Mouse (Mus musculus) lung, postnatal 25 days (tissue): ENCODE measurements at regions not wholly inside any gene's neighbourhood (a gene's known extent, or its start where the extent isn't known, plus 50 kb on each side); places are given as distances from the start of the nearest gene placed in this dataset.

Source experiments
- DNase-seq: peaks from one replicate; pipeline ENCODE4 v3.0.0; 2022; ENCODE audit warnings: low spot score

DNA sequence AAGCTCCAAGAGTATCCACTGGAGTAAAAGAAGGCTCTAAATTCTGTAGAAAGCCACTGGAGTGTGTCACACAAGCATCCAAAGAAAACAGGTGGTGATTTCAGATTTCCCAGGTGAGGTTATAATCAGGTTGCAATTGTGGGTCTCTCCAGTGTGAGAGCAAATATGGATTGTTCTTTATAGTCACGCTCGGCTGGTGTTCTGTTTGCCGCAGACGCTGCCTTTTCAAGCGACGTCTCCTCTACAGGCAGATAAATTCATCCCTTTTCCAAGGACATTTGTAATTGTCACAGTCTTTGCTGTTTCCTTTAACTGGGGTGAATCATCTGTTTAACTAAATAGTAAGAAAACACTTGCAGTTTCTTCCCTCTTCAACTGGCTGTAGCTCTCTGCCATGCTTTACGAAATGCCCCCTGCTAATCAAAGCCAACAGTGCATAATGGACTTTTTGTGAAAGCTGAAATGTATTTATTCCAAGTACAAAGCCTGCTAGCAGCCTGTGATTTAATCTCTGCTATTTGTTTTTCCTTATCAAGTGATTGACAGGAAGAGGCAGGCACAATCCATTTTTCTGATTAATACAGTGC, 502.4 kb downstream of the Trim52 start:
- DNase-seq, result no peak
